Mouse (Mus musculus) spleen, adult 2 months (tissue): Measurements from ENCODE around the gene Adcy2. TPM values are rescaled to one million over a fixed set of nuclear protein-coding genes. Genes with fewer than 3 reads are reported as not detected.

ENCODE experiments used
- DNase-seq, 2 experiments: peaks; one replicate each; pipeline versions ENCODE4 v3.0.0 to v3.0.0-alpha.2; 2012 to 2021; ENCODE audit warnings: low spot score in 2 of 2, low read depth in 1 of 2
- H3K27ac ChIP-seq: fragments of 200-500 bp; 2 replicates; pipeline ENCODE4 v1.5.1; 2012; ENCODE audit warnings: low read length, inconsistent platforms; ENCODE audit not compliant: insufficient read depth
- H3K27me3 ChIP-seq: fragments of 200-500 bp; 2 replicates; pipeline ENCODE4 v1.6.1; 2012; ENCODE audit warnings: mild to moderate bottlenecking, moderate library complexity, low read length, inconsistent platforms; ENCODE audit not compliant: control insufficient read depth, insufficient read depth
- H3K36me3 ChIP-seq: fragments of 200-500 bp; 2 replicates; pipeline ENCODE4 v1.6.1; 2012; ENCODE audit warnings: mild to moderate bottlenecking, low read length, inconsistent platforms; ENCODE audit not compliant: control insufficient read depth, insufficient read depth
- H3K4me1 ChIP-seq: fragments of 200-500 bp; 2 replicates; pipeline ENCODE4 v1.6.1; 2011; ENCODE audit warnings: inconsistent platforms; ENCODE audit not compliant: control insufficient read depth, insufficient read depth, insufficient read length
- H3K4me3 ChIP-seq: fragments of 200-500 bp; 2 replicates; pipeline ENCODE4 v1.5.1; 2011; ENCODE audit warnings: mild to moderate bottlenecking, inconsistent platforms; ENCODE audit not compliant: insufficient read depth, insufficient read length; ENCODE audit errors: extremely low read depth
- CTCF ChIP-seq: fragments of 200-500 bp; IDR thresholded peaks from 2 replicates; pipeline ENCODE4 v1.5.1; 2011; ENCODE audit warnings: mild to moderate bottlenecking, inconsistent platforms; ENCODE audit not compliant: insufficient read depth, insufficient read length, insufficient replicate concordance; ENCODE audit errors: extremely low read depth
- POLR2A ChIP-seq: fragments of 200-500 bp; IDR thresholded peaks from 2 replicates; pipeline ENCODE4 v1.6.1; 2011; ENCODE audit warnings: low read depth, low read length, inconsistent platforms
- WGBS: fragments of 180-500 bp; shearing (Covaris S2); methylation state at CpG from one replicate; pipeline ENCODE4 v1.1.7; 2018; 5-methylcytosine and 5-hydroxymethylcytosine counted together
- polyA plus RNA-seq: library from polyadenylated mRNA; depleted of rRNA; stranded (reverse); fragments of >200 nt; gene quantifications from 2 replicates; pipeline ENCODE4 v1.2.3, GENCODE M21; 2012

The Adcy2 gene
- polyA plus RNA-seq, 1 experiment = 0.25 TPM

- TF ChIP-seq POLR2A = no peak
- TF ChIP-seq CTCF = no peak
- Histone ChIP-seq H3K27me3 (no peaks in the 10 kb centered on the region), H3K4me3 (no peak overlapping the region), H3K4me1 (no peaks in the 10 kb centered on the region), H3K36me3 (no peaks in the 10 kb centered on the region), H3K27ac (no peak overlapping the region)
- WGBS = 77% methylated on average over 4 of the region's 4 CpGs
- no peak for DNase-seq
These were observed 139.3 kb downstream of the Adcy2 start for GRCm38 (mm10) chr13:68860036-68860435.

- TF ChIP-seq POLR2A (no peak), CTCF (no peak)
- no peak for DNase-seq
- Histone ChIP-seq H3K27me3 (no peaks in the 10 kb centered on the region), H3K36me3 (no peaks in the 10 kb centered on the region), H3K4me1 (no peaks in the 10 kb centered on the region), H3K4me3 (no peak overlapping the region), H3K27ac (no peak overlapping the region)
- 67% methylated on average over 3 of the region's 3 CpGs for WGBS
These were observed 151.1 kb downstream of the Adcy2 start for GRCm38 (mm10) chr13:68848265-68848664.

DNA sequence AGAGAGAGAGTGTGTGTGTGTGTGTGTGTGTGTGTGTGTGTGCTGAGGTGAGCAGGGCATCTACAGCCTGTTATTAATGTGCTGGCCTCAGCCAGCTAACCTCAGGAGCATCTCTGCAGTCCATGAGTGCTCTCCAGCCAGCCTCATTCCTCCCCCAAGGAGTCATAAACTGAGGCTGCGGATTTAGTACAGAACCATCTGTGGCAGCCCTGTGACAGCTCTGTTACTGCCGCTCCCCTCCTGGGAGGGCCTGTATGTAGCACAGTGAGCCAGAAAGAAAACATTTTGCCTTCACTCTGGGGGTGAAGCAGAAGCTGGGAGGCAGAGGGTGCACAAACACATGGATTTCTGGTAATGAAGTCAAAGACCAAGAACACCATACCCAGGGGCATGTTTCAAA, 159.8 kb downstream of the Adcy2 start:
- no peak for TF ChIP-seq POLR2A
- no peak for TF ChIP-seq CTCF
- H3K27ac ChIP-seq = no peak overlapping the region
- H3K36me3 ChIP-seq = no peaks in the 10 kb centered on the region
- H3K27me3 ChIP-seq = no peaks in the 10 kb centered on the region
- 58% methylated on average over 2 of the region's 2 CpGs for WGBS
- H3K4me1 ChIP-seq = no peaks in the 10 kb centered on the region
- H3K4me3 ChIP-seq = no peak overlapping the region
- DNase-seq = no peak

GRCm38 (mm10) chr13:68836183-68836582, 163.2 kb downstream of the Adcy2 start:
- Histone ChIP-seq H3K27ac (no peak overlapping the region), H3K4me3 (no peak overlapping the region), H3K4me1 (no peaks in the 10 kb centered on the region), H3K36me3 (no peaks in the 10 kb centered on the region), H3K27me3 (no peaks in the 10 kb centered on the region)
- DNase-seq = no peak
- TF ChIP-seq POLR2A (no peak), CTCF (no peak)

- no peaks in the 10 kb centered on the region for H3K4me1 ChIP-seq
- H3K4me3 ChIP-seq = no peak overlapping the region
- H3K27me3 ChIP-seq = no peaks in the 10 kb centered on the region
- H3K36me3 ChIP-seq = no peaks in the 10 kb centered on the region
- no peak for DNase-seq
- TF ChIP-seq CTCF (no peak), POLR2A (no peak)
- H3K27ac ChIP-seq = no peak overlapping the region
- WGBS = 74% methylated on average over 8 of the region's 8 CpGs
These were observed 163.8 kb downstream of the Adcy2 start for GRCm38 (mm10) chr13:68835424-68836045.

DNA sequence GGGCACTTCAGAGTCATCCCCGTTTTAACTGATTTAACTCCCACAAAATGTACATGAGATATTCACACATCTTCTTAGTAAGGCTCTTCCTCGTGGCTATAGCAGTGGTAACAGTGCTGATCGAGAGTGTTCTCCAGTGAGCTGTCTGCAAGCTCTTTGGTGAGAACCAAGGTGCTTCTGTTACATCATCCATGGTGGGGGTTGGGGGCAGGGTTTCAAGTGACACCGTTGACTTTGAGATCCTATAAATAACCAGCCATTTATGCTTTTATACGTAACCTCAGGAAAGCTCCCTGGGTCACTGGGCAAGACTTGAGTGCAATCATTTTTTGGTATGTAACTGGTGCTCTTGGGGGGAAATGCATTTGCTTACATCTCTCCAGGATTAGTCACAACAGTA, 167.2 kb downstream of the Adcy2 start:
- no peaks in the 10 kb centered on the region for H3K4me1 ChIP-seq
- no peak overlapping the region for H3K4me3 ChIP-seq
- H3K36me3 ChIP-seq = no peaks in the 10 kb centered on the region
- TF ChIP-seq POLR2A = no peak
- no peak for TF ChIP-seq CTCF
- DNase-seq = no peak
- 74% methylated on average over 5 of the region's 5 CpGs for WGBS
- H3K27ac ChIP-seq = no peak overlapping the region
- no peaks in the 10 kb centered on the region for H3K27me3 ChIP-seq

DNA sequence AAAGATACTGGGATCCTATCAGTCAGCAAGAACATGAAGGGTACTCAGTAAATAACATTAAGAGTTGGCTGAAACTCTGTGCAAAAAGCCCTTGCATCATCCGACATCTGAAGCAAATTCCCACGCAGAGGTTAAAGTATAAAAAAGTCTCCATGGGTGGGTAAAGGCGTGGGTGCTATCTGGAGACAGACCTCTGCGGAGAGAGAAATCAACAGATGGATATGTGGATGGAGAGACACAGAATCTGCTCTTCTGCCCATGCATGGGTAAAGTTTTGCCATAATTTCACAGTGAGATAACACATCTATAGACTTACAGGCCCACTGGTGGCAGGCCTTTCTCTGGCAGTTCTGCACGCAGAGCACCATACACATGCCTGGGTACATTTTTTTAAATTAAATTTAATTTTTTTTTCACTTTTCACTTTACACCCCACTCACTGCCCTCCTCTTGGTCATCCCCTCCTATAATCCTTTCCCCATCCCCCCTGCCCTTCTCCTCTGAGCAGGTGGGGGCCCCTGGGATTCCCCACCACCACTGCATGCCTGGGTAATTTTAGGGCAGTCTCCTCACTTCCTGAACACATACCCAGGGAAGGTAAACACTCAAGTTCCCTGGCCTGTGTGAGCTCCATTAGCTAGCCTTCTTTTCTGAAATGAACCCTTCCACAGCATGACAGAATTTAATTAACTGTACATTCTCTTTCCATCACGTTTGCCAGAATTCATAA, 169.1 kb downstream of the Adcy2 start:
- Histone ChIP-seq H3K4me3 (no peak overlapping the region), H3K4me1 (no peaks in the 10 kb centered on the region), H3K27ac (no peak overlapping the region), H3K27me3 (no peaks in the 10 kb centered on the region), H3K36me3 (no peaks in the 10 kb centered on the region)
- DNase-seq = no peak
- no peak for TF ChIP-seq CTCF
- TF ChIP-seq POLR2A = no peak
- 83% methylated on average over 6 of the region's 6 CpGs for WGBS
